Mouse (Mus musculus): Measurements from ENCODE around the gene Rapgef4.

DNA sequence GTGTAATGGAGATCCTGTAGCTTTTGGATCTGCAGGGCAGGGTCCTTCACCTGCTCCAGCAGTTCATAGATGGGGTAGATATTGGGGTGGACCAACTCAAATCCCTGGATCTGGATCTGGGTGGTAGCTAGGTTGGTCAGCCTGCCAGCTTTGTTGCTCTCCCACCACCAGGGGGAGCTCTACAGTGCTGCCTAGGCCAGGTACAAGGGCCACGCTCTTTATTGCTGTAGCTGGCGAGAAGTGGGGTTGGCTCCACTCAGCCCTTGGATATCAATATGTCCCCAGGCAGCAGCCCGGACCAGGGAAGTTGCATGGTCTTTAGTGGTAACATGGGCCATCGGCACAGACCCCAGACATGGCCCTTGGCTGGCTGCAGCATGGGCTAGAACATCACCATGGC is 15.6 kb upstream of the Rapgef4 start:
- TF ChIP-seq CTCF (IDR thresholded peaks at IDR 0.05; ENCODE audit: borderline replicate concordance, extremely low read depth, insufficient read depth, insufficient read length) (peak; percentile 43; the same call in 1 of the 2 replicates), POLR2A (IDR thresholded peaks at IDR 0.05; ENCODE audit: borderline replicate concordance, extremely low read depth, insufficient read depth, insufficient read length, poor library complexity, severe bottlenecking) (no peak)

All from brain, embryonic 14.5 days (tissue).